Mouse (Mus musculus) naive thymus-derived CD4-positive, alpha-beta T cell, adult 5 months (primary cell): ENCODE measurements around the gene Gm20911. TPM values are rescaled to one million over a fixed set of nuclear protein-coding genes. Genes with fewer than 3 reads are reported as not detected.

Experiments
- polyA plus RNA-seq: library from polyadenylated mRNA; unstranded; fragments of 100-300 nt; shearing (Covaris generic); gene quantifications from one replicate; pipeline ENCODE4 v1.2.1, GENCODE M21; 2017

Gm20911 gene
- not detected for polyA plus RNA-seq

DNA sequence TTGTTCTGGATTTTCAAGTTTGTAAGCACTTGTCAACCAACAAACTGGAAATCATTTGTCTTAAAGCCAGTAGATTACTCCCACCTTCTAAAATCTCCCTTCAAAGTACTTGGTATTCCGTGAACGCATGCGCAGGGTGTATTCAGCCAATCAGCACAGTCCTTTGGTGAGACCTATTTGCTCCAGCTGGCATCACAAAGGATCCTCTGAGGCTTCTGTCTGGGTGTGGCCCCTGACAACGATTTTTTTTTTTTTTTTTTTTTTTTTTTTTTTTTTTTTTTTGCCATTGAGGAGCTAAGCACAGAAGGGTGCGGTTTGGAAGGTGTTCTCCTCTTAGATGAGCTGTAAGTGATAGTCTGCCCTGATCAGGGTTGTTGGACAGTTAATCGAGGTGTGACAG lies at the start of gene Gm20911:
TSS of gene Gm20911 (plus strand) at position 301 of the 400 bp plus-strand sequence.

